Mouse (Mus musculus): ENCODE results near the gene Zfp710.
"Not testable (repeated sequence)": the region's sequence is repeated elsewhere in the genome, so short reads cannot be mapped to it uniquely, and the experiment has no call there.

Gene Zfp710

DNA sequence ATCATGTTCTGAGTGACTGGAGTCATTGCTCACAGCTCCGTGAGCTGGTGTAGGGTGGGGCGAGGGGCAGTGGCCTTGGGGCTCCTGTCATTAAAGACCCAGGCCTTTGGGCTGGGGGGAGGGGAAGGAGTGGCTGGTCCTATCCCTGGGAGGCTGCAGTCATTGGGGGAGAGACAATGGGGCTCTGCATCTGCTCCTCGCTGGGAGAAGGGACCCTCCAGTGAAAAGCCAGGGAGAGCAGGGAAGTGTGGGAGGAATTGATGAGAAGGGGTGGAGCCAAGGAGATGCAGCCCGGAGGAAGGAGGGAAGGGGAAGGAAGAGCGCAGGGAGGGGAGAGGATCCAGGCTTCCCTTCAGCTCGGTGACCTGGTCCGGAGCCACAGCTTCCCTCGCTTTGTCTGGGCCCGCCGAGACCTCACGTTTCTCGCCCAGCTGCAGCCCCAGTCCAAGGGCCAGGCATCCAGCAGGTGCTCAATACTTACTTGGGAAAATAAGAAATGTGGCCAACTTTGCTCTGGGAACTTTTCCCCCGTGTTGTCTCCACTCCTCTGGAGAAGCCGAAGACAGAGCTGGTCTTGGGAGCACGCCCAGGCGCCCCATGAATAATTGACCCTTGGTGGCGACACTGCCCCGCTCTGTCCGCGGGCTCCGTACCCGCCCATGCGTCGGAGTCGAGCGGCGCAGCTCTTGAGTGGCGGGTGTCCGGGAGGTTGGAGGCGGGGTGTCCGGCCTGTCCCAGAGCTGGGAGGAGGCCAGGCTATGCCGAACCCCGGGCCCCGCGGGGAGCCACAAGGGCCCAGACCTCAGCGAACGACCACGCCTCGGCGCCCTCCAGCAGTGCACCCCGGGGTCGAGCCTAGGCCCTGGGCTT, at the start of gene Zfp710:
Gene Zfp710 (plus strand): TSS at position 294 of the 870 bp plus-strand sequence.
- peak; percentile 91 for DNase-seq (ENCODE audit: low spot score)

DNA sequence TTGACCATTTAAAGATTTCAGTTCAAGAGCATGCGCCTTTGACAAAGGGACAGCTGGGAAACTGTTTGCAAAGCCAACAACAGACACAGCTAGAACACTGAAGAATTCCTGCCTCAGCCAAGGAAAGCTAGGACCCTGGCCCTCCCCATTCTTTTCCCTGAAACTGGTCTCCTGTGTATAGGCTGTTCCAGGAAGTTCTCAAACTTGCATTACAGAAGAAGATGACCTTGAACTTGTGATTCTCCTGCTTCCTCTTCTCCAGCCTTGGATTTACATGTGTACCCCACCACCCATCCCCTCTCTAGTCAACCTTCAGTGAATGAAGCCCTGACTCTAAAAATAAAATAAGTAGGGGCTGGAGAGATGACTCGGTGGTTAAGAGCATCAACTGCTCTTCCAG, 49.3 kb upstream of the Zfp710 start:
- DNase-seq (ENCODE audit: low spot score) = no peak

DNA sequence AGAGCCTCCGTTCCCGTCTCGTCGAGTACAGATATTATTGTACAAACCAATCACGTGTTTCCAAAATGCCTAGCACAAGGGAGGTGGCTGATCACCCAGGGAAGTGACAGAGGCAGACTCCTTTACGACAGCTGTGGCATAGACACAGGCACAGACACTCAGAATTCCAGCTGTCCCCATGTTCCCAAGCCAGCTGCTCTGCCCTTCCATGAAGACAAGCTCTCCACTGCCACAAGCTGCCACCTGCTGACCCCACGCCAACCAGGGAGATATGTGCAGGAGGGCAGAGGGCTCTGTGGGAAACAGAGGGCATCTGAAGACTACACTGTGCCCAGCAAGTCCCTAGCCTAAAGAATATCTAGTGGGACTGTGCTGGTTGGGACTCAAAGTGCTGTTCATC, 37.9 kb upstream of the Zfp710 start:
- no peak for DNase-seq (ENCODE audit: low spot score)

DNA sequence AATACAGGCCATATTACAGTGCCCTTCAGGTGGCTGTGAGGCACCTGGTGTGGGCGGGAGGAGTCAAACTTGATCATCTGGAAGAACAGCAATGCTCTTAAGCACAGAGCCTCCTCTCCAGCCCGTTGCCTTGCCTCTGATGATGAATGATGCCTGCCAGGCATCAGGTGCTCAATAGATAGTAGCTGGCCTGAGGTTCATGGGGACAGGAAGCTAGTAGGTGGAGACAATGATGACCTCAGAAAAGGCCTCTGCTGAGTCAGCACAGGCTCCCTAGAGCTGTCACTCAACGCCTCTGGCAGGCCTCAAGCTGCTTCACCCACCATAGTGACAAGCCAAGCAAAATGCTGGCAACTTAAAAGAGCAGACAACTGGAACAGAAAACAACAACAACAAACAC, 36.9 kb upstream of the Zfp710 start:
- DNase-seq (ENCODE audit: low spot score) = peak; percentile 40

DNA sequence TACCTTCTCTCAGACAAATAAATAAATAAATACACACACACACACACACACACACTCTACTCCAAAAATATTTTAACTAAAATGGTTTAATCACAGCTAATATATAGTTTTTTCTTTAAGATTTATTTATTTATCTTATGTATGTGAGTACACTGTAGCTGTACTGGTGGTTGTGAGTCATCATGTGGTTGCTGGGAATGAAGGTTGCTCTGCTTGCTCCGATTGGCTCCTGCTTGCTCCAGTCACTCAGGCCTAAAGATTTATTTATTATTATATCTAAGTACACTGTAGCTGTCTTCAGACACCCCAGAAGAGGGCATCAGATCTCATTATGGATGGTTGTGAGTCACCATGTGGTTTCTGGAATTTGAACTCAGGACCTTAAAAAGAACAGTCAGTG, 36.1 kb upstream of the Zfp710 start:
- DNase-seq (ENCODE audit: low spot score) = not testable (repeated sequence)

DNA sequence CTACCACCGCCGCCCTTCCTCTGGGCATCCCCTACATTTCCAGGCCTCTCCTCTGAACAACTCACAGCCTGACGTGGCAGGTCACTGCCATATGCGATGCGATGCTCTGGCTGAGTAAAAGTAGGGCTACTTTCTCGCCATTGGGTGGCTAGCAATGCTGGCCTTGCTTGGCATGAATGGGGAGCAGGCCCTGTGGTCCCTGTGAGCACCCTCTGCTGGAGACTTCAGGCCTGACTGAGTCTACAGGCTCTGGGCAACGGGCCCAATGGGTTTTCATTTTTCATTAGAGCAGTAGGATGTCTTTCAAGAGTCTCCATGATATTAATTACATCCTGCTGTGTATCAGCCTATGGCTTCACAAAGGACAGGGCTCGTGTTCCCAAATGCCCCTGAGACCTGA, 30.1 kb upstream of the Zfp710 start:
- DNase-seq (ENCODE audit: low spot score) = no peak

DNA sequence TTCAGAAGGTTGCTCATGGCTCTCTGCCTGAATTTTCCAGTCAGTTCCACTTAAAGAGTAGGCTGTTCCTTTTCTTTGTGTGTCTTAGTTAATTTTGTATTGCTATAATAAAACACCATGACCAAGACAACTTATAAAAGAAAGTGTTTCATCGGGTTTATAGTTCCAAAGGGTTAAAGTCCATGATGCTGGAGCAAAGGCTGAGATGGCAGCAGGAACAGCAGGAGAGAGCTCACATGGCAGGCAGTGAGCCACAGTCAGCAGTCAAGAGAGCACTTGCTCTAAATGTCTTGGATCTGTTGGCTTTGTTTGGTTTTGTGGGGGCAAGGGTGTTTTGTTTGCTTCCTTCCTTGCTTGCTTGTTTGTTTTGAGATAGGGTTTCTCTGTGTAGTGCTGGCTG, 26.9 kb upstream of the Zfp710 start:
- peak; percentile 70 for DNase-seq (ENCODE audit: low spot score)

DNA sequence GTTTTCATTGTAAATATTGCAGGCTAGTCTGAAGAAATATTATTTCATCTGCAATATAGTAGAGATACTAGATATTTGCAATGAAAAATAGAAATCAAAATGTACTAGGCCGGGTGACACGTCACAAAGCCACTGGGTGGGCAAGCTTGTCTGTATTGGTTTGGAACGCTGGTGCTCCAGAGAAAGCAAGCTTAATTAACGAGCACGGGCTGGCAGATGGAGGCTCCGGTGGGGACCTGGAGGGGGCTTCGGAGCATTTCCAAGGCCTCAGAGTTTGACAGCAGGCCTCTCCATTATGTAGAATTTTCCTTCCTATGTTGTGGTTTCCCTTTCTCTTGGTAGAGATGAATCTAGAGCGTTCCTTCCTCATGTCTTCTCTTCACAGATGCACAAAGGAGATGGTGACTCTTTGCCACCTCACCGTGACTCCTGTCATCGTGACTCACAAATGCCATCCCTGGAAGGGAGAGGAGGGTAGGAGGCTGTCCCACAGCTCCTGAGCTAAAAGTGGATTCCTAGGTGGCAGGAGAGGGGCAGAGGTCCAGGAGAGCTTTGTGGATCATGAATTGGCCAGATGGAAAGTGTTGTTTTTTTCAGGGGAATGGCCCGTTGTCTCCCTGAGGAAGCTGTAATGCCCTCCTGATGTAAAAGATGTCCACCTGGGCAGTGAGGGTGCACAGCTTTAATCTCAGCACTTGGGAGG, 22.1 kb upstream of the Zfp710 start:
- no peak for DNase-seq (ENCODE audit: low spot score)

DNA sequence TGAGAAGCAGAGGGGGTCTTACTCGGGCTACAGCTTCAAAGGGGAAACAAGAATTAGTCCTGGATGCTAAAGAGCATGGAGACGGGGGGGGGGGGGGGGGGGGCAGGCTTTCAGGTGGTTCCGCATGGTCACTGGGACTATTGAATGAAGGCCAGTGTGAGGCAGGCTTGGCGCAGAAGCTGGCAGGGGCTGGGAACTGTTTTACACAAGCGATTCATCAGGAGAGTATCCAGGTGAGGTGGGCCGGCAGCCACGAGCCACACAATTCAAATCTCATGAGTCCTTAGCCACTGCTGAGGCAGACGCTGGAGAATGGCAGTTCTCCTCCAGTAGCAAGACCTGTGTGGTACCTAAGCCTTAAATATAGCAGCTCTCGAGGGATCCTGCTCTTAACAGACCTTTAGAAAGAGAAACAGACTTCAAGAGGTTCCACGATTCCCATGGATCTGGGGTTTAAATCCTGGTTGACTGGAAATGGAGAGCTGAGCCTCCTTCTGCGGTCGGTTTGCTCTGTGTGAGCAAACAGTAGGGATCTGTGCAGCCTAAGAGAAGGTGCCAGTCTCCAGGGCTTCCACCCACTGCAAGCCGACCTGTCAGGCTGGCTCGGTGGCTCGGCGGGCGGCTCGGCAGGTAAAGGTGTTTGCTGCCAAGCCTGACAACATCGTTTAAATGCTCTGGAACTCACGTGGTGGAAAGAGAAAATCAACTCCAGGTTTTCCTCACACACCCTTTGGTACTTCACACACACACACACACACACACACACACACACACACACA, 19.6 kb upstream of the Zfp710 start:
- no peak for DNase-seq (ENCODE audit: low spot score)

DNA sequence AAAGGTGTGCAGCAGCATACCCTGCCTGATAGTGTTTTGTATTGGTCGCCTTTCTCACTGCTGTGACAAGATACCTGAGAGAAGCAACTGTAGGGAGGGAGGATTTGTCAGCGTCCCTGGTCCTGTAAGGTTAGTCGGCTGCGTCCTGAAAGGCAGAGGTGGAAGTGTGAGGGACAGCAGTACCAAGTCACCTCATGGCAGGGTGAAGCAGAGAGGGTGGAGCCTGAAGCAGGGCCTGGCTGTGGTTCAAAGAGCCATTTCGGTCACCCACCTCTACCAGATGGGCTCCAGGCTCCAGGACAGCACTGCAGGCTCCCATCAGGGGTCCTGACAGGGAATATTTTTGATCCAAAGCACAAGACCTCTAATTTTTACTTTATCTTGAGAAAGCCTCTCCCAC, 13.9 kb upstream of the Zfp710 start:
- DNase-seq (ENCODE audit: low spot score) = no peak

DNA sequence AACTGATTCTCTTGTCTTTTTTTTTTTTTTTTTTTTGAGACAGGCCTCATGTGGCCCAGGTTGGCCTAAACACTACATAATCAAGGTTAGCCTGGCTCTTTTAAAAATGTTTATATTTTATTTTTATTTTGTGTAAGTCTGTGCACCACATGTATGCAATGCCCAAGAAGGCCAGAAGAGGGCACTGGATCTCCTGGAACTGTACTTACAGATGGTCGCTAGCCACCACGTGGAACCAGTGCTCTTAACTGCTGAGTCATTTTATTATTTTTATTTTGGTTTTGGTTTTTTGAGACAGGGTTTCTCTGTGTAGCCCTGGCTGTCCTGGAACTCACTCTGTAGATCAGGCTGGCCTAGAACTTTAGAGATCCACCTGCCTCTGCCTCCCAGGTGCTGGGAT, 13.1 kb upstream of the Zfp710 start:
- peak; percentile 19 for DNase-seq (ENCODE audit: low spot score)

DNA sequence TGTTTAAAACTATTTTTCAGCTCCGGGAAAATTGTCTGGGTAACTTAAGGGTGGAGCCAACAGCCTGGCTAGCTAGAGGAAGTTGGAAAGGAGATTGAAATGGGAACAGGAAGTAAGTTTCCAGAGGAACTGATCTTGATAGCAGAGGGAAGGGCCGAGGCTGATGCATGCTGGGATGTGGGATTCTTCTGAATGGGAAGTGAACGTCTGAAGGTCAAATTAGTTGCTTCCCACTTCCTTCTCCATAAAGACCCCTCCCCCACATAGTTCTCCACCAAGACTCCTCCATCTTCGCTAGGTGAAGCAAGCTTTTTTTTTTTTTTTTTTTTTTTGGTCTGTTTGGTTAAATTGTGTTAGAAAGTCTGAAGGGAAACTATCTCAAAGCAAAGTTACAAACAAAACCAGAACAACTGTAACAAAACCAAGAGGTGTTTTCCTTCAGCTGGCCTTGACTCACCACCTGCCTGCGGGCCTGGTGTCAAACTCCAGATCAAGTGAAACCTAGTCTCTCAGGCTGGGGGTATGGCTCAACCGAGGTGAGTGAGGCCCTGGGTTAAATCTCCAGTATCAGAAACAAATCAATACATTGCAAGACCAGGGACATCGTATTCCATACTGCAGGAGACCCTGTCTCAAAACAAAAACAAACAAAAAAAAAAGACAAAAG, 10.6 kb upstream of the Zfp710 start:
- DNase-seq (ENCODE audit: low spot score) = peak; percentile 48

DNA sequence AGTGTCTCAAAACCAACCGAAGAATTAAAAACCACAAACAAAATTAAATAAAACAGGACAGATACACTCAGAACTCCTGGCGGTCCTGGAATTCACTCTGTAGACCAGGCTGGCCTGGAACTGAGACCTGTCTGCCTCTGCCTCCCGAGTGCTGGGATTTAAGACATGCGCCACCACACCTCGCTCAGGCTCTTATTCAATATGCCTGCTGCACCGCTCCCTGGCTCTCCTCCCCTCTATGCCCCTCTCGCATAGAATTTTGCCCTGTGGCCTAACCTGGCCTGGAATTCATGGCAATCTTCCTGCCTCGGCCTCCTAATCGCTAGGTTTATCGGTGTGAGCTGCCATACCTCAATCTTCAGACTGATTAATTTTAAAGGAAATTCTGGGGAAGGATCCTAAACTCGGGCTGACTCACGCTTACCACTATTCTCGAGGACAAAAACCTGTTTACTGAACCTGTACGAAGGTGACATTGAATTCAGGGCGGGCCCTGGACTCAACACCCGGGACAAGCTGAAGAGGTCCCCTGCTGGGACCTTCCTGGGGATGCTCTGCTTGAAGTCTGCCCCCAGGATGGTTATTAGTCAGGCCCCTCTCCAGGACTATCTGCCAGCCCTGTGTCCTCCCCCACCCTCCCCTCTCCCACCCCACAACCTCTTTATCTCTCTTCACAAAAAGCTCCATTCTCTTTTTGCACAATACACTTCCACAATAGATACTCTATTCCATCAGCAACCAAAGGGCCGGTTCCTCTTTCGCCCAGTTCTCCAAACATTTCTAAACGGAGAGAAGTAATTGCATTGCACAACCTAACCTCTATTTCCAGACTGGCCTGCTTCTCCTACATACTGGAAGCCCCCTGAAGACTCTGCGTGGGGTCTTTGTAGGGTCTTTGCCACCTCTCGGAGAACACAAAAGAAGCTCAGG, 9.5 kb upstream of the Zfp710 start:
- no peak for DNase-seq (ENCODE audit: low spot score)

DNA sequence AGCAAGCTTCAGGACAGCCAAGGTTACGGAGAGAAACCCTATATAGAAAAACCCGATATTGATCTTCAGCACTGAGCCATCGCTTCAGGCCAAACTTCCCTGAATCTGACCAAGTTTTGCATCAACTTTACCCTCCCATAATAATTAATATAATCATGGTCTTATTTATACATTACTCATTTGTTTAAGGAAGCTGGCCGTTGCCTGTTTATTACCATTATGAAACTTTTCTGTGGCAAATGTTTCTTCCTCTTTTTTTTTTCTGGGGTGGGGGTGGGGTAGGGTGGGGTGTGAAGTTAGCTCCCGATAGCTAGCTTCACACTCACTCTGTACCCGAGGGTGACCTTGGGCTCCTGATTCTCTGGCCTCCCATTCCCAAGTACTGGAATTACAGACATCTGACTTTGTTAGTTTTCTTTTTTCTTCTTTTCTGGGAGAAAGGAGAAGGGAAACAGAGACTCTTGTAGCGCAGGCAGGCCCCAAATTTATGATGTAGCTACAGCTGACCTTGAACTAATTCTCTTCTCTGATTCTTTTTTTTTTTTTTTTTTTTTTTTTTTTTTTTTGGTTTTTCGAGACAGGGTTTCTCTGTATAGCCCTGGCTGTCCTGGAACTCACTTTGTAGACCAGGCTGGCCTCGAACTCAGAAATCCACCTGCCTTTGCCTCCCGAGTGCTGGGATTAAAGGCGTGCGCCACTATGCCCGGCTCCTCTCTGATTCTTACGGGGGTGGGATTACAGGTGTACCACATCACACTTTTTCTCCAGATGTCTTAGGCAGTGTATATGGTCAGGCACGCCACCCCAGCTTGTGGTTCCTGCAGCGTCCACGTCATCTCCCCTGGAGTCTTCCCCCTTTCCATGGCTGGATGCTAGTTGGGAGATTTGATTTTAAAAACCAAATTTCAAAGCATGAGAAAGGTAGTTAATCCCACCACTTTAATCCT, 5.8 kb upstream of the Zfp710 start:
- DNase-seq (ENCODE audit: low spot score) = no peak

DNA sequence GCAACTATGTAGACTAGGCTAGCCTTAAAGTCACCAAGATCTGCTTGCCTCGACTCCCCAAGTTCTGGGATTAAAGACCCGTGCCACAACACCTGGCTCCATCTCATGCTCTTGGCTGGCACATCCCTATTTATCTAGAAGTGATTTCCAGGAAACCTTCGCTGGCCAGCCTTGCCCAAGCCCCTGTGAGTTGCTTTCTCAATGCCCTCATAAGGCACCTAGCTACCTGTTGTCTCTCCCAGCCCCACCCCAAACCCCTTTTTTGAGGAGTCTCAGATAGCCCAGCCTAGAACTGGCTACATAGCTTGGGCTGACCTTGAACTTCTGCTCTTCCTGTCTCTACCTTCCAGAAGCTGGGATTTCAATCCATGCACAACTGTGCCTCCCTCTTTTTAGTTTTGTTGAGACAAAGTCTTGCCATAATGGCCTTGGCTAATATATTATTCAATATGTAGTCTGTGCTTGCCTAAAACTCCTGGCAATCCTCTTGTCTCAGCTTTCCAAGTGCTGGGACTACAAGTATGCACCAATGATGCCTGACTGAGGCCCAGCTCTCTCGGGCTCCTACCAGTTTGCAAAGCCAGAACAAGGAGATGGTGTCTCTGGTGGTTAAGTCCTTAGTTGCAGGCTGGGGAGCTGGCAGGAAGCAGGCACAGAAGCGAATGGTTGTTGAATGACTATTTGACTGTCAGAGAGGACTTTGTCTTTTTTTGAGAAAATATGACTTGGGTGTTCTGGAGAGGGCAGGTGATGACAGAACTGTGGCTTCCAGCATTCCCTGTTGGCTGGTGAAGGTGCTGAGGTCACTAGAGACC, 786 bp upstream of the Zfp710 start:
- peak; percentile 47 for DNase-seq (ENCODE audit: low spot score)

DNA sequence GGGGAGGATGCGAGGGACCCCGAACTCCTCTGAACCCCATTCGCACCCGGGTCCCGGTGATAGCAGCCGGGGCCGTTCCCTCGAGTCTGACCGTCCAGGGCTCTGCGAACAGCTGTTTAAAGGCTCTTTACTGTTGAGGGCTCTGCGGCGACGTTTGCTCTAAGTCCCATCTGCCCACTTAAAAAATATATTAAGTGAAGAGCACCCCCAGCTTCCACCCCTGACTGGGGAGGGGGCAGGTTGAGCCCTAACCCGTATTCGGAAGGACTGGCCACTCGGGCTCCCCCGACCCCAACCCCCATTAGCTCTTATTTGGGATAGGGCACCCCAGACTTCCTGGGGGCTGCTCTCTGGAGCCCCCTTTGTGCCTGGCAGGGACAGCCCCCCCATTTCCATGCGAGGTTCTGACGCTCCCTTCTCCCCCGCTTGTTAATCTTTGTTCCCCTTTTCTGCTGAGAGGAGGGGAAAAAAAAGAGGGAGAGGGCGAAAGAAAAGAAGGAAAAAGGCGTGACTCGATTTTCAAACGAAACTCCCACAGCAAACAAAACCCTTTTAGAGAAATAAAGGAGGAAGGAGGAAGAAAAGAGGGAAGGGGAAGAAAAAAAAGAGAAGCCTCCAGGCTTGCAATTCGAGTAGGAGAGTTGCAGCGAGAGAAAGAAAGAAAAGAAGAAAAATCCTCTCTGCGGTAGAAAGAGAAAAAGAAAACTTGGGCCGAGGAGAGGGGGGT, 940 bp downstream of the Zfp710 start:
- DNase-seq (ENCODE audit: low spot score) = no peak

DNA sequence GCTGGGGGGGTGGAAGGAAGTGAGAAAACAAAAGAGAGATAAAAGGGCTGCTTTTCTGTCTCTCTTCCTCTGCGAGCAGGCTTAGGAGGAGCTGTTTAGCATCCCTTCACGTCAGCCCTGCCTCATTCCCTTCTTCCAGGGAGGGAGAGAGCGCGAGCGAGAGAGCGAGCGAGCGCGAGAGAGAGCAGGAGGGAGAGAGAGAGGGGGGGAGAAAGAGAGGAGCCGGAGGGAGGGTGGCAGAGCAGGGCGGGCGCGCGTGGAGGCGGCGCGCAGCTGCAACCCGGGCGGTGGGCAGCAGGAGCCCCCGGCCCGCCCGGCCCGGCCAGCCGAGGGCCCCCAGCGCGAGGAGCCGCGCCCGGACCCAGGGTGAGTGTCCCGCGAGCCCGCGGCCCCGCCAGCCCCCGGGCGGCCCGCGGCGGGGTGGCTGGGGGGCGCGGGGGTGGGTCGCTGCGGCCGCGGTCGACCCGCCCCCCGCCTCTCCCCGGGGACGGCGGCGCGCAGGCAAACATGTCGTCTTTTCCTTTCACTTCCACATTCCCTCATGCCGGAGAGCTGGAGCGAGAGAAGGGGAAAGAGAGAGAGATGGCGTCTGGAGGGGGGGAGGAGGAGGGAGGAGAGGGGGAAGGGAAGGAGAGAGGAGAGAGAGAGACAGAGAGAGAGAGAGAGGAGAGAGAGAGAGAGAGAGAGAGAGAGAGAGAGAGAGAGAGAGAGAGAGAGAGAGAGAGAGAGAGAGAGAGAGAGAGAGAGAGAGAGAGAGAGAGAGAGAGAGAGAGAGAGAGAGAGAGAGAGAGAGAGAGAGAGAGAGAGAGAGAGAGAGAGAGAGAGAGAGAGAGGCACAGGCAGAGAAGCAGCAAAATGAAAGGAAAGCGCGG, 1.7 kb downstream of the Zfp710 start:
- DNase-seq (ENCODE audit: low spot score) = peak; percentile 73
